Mouse (Mus musculus) brain, embryonic 14.5 days (tissue): ENCODE data around the gene Timm44.

Experiments
- CTCF ChIP-seq: fragments of 200-500 bp; IDR thresholded peaks from 2 replicates; pipeline ENCODE4 v1.5.1; 2012; ENCODE audit warnings: inconsistent platforms, mild to moderate bottlenecking, moderate library complexity, borderline replicate concordance; ENCODE audit not compliant: insufficient read depth, insufficient read length; ENCODE audit errors: extremely low read depth
- POLR2A ChIP-seq: fragments of 200-500 bp; IDR thresholded peaks from 2 replicates; pipeline ENCODE4 v1.6.1; 2012; ENCODE audit warnings: mild to moderate bottlenecking, inconsistent platforms, borderline replicate concordance; ENCODE audit not compliant: poor library complexity, insufficient read depth, insufficient read length, severe bottlenecking; ENCODE audit errors: extremely low read depth

GRCm38 (mm10) chr8:4313254-4314124 lies 37.8 kb upstream of the Timm44 start:
- TF ChIP-seq POLR2A (no peak), CTCF (no peak)
